Mouse (Mus musculus): ENCODE results near the gene Slc15a2. TPM values are rescaled to one million over a fixed set of nuclear protein-coding genes. Genes with fewer than 3 reads are reported as not detected.

The Slc15a2 gene
- polyA plus RNA-seq, 1 experiment from 2014 or later: 12.7 TPM

DNA sequence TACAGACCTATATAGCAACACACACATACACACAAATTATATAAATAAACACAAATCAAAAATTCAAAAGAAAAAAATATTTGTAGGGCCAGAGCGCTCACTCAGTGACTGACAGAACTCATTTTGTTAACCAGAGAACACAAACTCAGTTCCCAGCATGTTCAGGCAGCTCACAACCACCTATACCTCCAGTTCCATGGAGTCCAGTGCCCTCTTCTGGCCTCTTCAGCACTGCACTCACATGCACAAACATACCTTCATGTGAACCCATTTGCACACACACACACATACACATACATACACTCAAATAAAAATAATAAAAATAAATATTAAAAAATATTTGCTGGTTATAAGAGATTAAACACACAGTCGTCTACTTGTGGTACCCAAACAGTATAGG is 74.0 kb downstream of the Slc15a2 start:
- 88% methylated on average over 2 of the region's 2 CpGs for WGBS

DNA sequence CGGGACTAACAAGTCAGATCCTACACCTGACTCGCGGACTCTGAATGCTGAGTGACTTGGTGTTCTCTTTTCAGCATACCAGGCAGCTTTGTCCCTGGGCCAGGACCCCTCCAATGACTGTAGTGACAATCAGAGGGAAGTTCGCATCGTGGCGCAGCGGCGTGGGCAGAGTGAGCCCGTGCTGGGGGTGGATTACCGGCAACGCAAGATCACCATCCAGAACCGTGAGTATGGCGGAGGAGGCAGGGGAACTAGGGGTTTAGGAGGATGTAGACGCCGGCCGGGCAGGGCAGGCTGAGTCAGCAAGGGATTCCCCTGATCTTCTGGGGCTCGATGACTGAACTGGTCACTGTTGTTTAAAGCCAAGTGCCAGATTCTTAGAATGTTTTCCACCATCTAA is 75.4 kb downstream of the Slc15a2 start:
- H3K4me3 ChIP-seq (replicated peaks; ENCODE audit: low read length): no peak overlapping the region
- H3K9me3 ChIP-seq (ENCODE audit: control insufficient read depth, low read length): no peaks in the 10 kb centered on the region
- no peaks in the 10 kb centered on the region for H3K36me3 ChIP-seq (ENCODE audit: control insufficient read depth, insufficient read depth)
- WGBS: 93% methylated on average over 17 of the region's 17 CpGs
- no peaks in the 10 kb centered on the region for H3K27me3 ChIP-seq (replicated peaks; ENCODE audit: control insufficient read depth, insufficient read depth, low read length)
- no peak overlapping the region for H3K9ac ChIP-seq (replicated peaks; ENCODE audit: low read depth, low read length)
- no peak for ATAC-seq
- H3K27ac ChIP-seq (ENCODE audit: low read length): no peak overlapping the region
- H3K4me1 ChIP-seq (replicated peaks; ENCODE audit: control insufficient read depth, insufficient read depth, low read length): no peaks in the 10 kb centered on the region
- H3K4me2 ChIP-seq (ENCODE audit: low read length): no peak overlapping the region

More for the DNA sequence above, 74.0 kb downstream of the Slc15a2 start:
- ATAC-seq: no peak
- Histone ChIP-seq H3K4me2 (ENCODE audit: low read length) (no peak overlapping the region), H3K27ac (ENCODE audit: low read length) (no peak overlapping the region), H3K27me3 (replicated peaks; ENCODE audit: control insufficient read depth, insufficient read depth, low read length) (no peaks in the 10 kb centered on the region), H3K36me3 (ENCODE audit: control insufficient read depth, insufficient read depth) (no peaks in the 10 kb centered on the region), H3K9me3 (ENCODE audit: control insufficient read depth, low read length) (no peaks in the 10 kb centered on the region), H3K4me1 (replicated peaks; ENCODE audit: control insufficient read depth, insufficient read depth, low read length) (no peaks in the 10 kb centered on the region), H3K4me3 (replicated peaks; ENCODE audit: low read length) (no peak overlapping the region), H3K9ac (replicated peaks; ENCODE audit: low read depth, low read length) (no peak overlapping the region)

DNA sequence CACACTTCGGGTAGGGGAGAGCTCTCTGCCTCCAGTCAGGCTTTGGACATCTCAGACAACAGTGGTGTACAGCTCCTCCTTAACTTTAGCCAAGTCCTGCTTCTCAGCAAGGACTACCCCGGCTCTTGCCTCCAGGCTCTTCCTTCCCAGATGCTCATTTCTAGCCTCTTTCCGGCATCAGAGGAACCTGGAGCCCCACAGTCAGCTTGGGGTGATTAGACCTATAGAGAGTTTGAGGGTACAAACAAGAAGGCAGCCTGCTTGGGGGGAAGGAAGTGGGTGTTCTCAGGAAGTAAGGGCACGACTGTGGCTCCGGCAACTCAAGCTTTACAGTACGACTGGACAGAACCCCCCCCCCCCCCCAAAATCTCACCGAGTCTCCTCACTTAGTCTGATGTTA is 76.0 kb downstream of the Slc15a2 start:
- Histone ChIP-seq H3K27me3 (replicated peaks; ENCODE audit: control insufficient read depth, insufficient read depth, low read length) (no peaks in the 10 kb centered on the region), H3K4me2 (ENCODE audit: low read length) (no peak overlapping the region), H3K4me3 (replicated peaks; ENCODE audit: low read length) (no peak overlapping the region), H3K27ac (ENCODE audit: low read length) (no peak overlapping the region), H3K36me3 (ENCODE audit: control insufficient read depth, insufficient read depth) (no peaks in the 10 kb centered on the region), H3K4me1 (replicated peaks; ENCODE audit: control insufficient read depth, insufficient read depth, low read length) (no peaks in the 10 kb centered on the region), H3K9ac (replicated peaks; ENCODE audit: low read depth, low read length) (no peak overlapping the region), H3K9me3 (ENCODE audit: control insufficient read depth, low read length) (no peaks in the 10 kb centered on the region)
- WGBS: 85% methylated on average over 7 of the region's 7 CpGs
- ATAC-seq: no peak

DNA sequence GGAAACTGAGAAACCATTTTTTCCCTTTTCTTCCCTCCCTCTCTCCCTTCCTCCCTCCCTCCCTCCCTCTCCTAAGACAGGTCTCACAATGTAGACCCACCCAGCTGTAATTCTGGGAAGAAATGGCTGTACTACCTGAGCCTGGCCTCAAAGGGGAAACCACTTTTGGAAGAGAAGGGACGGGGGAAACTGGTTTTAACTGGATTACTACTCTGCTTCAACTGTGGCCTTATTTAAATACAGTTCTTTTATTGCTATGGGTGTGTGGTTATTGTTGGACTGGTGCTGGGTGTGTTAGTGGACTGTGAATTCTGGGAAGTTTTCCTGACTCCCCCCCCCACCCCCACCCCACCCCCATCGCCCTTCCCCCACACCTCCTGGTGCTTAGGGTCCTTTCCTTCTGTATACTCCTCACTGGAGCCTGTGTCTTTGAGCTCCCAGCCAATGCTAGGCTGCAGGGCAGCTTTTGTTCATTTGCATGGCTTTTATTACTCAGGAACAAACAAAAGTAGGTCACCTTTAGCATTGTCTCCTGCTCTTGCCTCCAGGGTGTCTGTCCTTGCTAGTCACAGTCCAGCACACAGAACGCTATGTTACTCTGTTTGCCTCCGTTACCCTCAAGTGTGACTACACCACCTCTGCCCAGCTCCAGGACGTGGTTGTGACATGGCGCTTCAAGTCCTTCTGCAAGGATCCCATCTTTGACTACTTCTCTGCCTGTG is 76.9 kb downstream of the Slc15a2 start:
- no peak overlapping the region for H3K4me3 ChIP-seq (replicated peaks; ENCODE audit: low read length)
- 62% methylated on average over 6 of the region's 6 CpGs for WGBS
- H3K4me2 ChIP-seq (ENCODE audit: low read length): no peak overlapping the region
- H3K36me3 ChIP-seq (ENCODE audit: control insufficient read depth, insufficient read depth): no peaks in the 10 kb centered on the region
- H3K9ac ChIP-seq (replicated peaks; ENCODE audit: low read depth, low read length): no peak overlapping the region
- H3K27ac ChIP-seq (ENCODE audit: low read length): no peak overlapping the region
- no peak for ATAC-seq
- no peaks in the 10 kb centered on the region for H3K27me3 ChIP-seq (replicated peaks; ENCODE audit: control insufficient read depth, insufficient read depth, low read length)
- H3K9me3 ChIP-seq (ENCODE audit: control insufficient read depth, low read length): no peaks in the 10 kb centered on the region
- H3K4me1 ChIP-seq (replicated peaks; ENCODE audit: control insufficient read depth, insufficient read depth, low read length): no peaks in the 10 kb centered on the region

DNA sequence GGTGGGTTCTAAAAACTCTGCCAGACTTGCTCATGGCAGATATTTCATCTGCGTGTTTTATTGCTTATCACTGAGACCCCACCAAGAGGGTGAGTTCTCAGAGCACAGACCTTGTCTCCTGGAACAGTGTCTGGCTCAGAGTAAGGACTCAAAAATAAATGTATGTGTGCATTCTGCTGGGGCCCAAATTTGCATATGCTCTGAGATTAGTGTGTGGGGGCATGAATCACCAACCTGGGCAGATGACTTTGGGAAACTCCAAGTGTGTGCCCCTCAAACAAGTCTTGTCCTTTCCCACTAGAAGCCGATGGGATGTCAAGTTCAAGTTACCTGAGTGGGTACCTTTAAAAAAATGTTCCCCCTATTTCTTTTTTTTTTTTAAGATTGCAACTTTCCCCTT is 84.3 kb downstream of the Slc15a2 start:
- H3K9ac ChIP-seq (replicated peaks; ENCODE audit: low read depth, low read length): no peak overlapping the region
- ATAC-seq: no peak
- H3K27ac ChIP-seq (ENCODE audit: low read length): no peak overlapping the region
- H3K9me3 ChIP-seq (ENCODE audit: control insufficient read depth, low read length): no peaks in the 10 kb centered on the region
- no peaks in the 10 kb centered on the region for H3K4me1 ChIP-seq (replicated peaks; ENCODE audit: control insufficient read depth, insufficient read depth, low read length)
- H3K4me3 ChIP-seq (replicated peaks; ENCODE audit: low read length): no peak overlapping the region
- no peak overlapping the region for H3K4me2 ChIP-seq (ENCODE audit: low read length)
- no peaks in the 10 kb centered on the region for H3K36me3 ChIP-seq (ENCODE audit: control insufficient read depth, insufficient read depth)
- H3K27me3 ChIP-seq (replicated peaks; ENCODE audit: control insufficient read depth, insufficient read depth, low read length): no peaks in the 10 kb centered on the region
- WGBS: 95% methylated on average over 2 of the region's 2 CpGs

Small RNA genes lying within 50 kb of the gene (microRNA-seq; reads per million reads assigned to microRNA genes)
- gene Gm22617: not detected

Other genes starting within 250 kb of the Slc15a2 start
- 0.16 and 0.51 TPM in 2 replicates for gene Casr, start 222.8 kb downstream of the Slc15a2 start, polyA plus RNA-seq (2015; fragmentation: Nextera tagmentation; extraction: Ambion mirVana)
- 1.1 and 1.9 TPM in 2 replicates for gene Cd86, start 118.9 kb downstream of the Slc15a2 start, polyA plus RNA-seq (2015; fragmentation: Nextera tagmentation; extraction: Ambion mirVana)
- 0.17 and 0.19 TPM in 2 replicates for gene Ildr1, start 91.0 kb downstream of the Slc15a2 start, polyA plus RNA-seq (2015; fragmentation: Nextera tagmentation; extraction: Ambion mirVana)
- 58.8 and 59.3 TPM in 2 replicates for gene Iqcb1, start 43.4 kb upstream of the Slc15a2 start, polyA plus RNA-seq (2015; fragmentation: Nextera tagmentation; extraction: Ambion mirVana)
- 0.52 and 1.2 TPM in 2 replicates for gene Eaf2, start 90.0 kb upstream of the Slc15a2 start, polyA plus RNA-seq (2015; fragmentation: Nextera tagmentation; extraction: Ambion mirVana)
- 84.2 and 93.0 TPM in 2 replicates for gene Golgb1, start 90.2 kb upstream of the Slc15a2 start, polyA plus RNA-seq (2015; fragmentation: Nextera tagmentation; extraction: Ambion mirVana)
- gene Hcls1, start 150.0 kb upstream of the Slc15a2 start, polyA plus RNA-seq (2015; fragmentation: Nextera tagmentation; extraction: Ambion mirVana): 1.4 and 2.3 TPM in 2 replicates
- 0.08 and 0.15 TPM in 2 replicates for gene Fbxo40, start 205.5 kb upstream of the Slc15a2 start, polyA plus RNA-seq (2015; fragmentation: Nextera tagmentation; extraction: Ambion mirVana)
- 5.5 and 5.9 TPM in 2 replicates for gene Polq, start 226.8 kb upstream of the Slc15a2 start, polyA plus RNA-seq (2015; fragmentation: Nextera tagmentation; extraction: Ambion mirVana)

Data from forebrain, embryonic 16.5 days (tissue).